ENCODE assay signal across 19 mouse cellular contexts in the genomic region with DNA sequence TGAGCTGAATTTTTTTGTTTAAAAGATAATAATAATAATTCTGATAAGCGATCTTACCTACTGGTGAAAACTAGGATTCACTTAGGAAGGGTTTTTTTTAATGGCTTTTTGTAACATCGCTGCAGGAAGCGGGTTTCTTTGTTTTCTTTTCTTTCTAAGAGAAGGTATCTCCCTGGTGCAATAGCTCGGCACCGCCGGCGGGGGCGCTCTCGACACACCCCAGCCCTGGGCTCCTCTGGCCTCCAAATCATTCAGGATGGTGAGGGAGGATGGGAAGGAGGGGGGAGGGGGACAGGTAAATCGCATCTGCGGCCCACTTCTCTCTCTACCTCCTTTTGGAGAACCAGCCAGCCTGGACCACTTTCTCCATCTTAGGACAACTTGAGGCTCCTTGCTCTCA.
DNase-seq lines count a peak whose midpoint lies in the region; ATAC-seq and TF ChIP-seq lines count a peak whose summit lies in the region.
"Had no signal": no experiment of that assay in that cellular context is flagged by ENCODE, and none has a peak within 500 bp of the region (broad histone marks: within the 10 kb centered on the region; RNA-seq: fewer than 3 reads in every experiment).

No protein-coding gene starts in this region.

- no peak overlapping the region for H3K27ac ChIP-seq in heart, adult 2 months
- H3K27ac ChIP-seq in thymus, adult 2 months (ENCODE audit: control insufficient read depth, insufficient read depth, low read length) = peak overlapping the region; percentile 19
- H3K27ac ChIP-seq in hindbrain, postnatal 0 days = no peak overlapping the region
- H3K27ac ChIP-seq: embryonic facial prominence, embryonic 12.5 days; heart, embryonic 15.5 days; hindbrain, embryonic 14.5 days; midbrain, embryonic 12.5 days had no signal

- no peaks in the 10 kb centered on the region for H3K79me2 ChIP-seq in heart, adult 2 months (replicated peaks; ENCODE audit: control insufficient read depth, insufficient read depth, low read length)

- H3K36me3 ChIP-seq in heart, adult 2 months (ENCODE audit: control insufficient read depth, insufficient read depth, low read length) = no peaks in the 10 kb centered on the region
- no peaks in the 10 kb centered on the region for H3K36me3 ChIP-seq in E14TG2a.4 (ENCODE audit: insufficient read depth, low read length)
- no peaks in the 10 kb centered on the region for H3K36me3 ChIP-seq in thymus, adult 2 months (ENCODE audit: control insufficient read depth, insufficient read depth, low read length)
- H3K36me3 ChIP-seq in hindbrain, postnatal 0 days (ENCODE audit: insufficient read depth, low read length) = no peaks in the 10 kb centered on the region
- H3K36me3 ChIP-seq: embryonic facial prominence, embryonic 12.5 days; heart, embryonic 15.5 days; midbrain, embryonic 12.5 days had no signal

- TF ChIP-seq EP300 in heart, adult 2 months (IDR thresholded peaks at IDR 0.05; ENCODE audit: insufficient read depth, low read depth, low read length) = no peak

- no peak for ATAC-seq in hindbrain, postnatal 0 days
- ATAC-seq: intestine, postnatal 0 days had no signal

- H3K4me2 ChIP-seq in hindbrain, postnatal 0 days (ENCODE audit: low read depth, low read length) = no peak overlapping the region
- H3K4me2 ChIP-seq: embryonic facial prominence, embryonic 12.5 days; heart, embryonic 15.5 days; hindbrain, embryonic 14.5 days; midbrain, embryonic 12.5 days had no signal

- no peak overlapping the region for H3K9ac ChIP-seq in heart, adult 2 months (ENCODE audit: low read depth, low read length)
- no peak overlapping the region for H3K9ac ChIP-seq in hindbrain, postnatal 0 days (replicated peaks; ENCODE audit: low read length)
- H3K9ac ChIP-seq: embryonic facial prominence, embryonic 12.5 days; heart, embryonic 15.5 days; hindbrain, embryonic 14.5 days; midbrain, embryonic 12.5 days had no signal

- no peaks in the 10 kb centered on the region for H3K4me1 ChIP-seq in heart, adult 2 months (ENCODE audit: control insufficient read depth, insufficient read depth, low read length)
- peaks cover 9% of the 10 kb centered on the region; the same call in 1 of the 2 replicates for H3K4me1 ChIP-seq in E14TG2a.4 (replicated peaks; ENCODE audit: low read depth, low read length)
- H3K4me1 ChIP-seq in thymus, adult 2 months (replicated peaks; ENCODE audit: control insufficient read depth, insufficient read depth, low read length) = peaks cover 17% of the 10 kb centered on the region
- H3K4me1 ChIP-seq in hindbrain, postnatal 0 days (ENCODE audit: insufficient read depth, low read length) = no peaks in the 10 kb centered on the region; the same call in 1 of the 2 replicates
- H3K4me1 ChIP-seq: heart, embryonic 15.5 days; midbrain, embryonic 12.5 days had no signal

- 55% methylated on average over 11 of the region's 11 CpGs for WGBS in heart, adult 2 months
- WGBS in thymus, adult 2 months = 73% methylated on average over 11 of the region's 11 CpGs
- 69% methylated on average over 11 of the region's 11 CpGs for WGBS in hindbrain, postnatal 0 days

- intact Hi-C loops in heart, adult 2 months (cut with DNase I) = no loop called here

- no peaks in the 10 kb centered on the region for H3K9me3 ChIP-seq in E14TG2a.4 (ENCODE audit: low read length)
- no peaks in the 10 kb centered on the region for H3K9me3 ChIP-seq in hindbrain, postnatal 0 days (ENCODE audit: low read length)
- H3K9me3 ChIP-seq: embryonic facial prominence, embryonic 12.5 days; heart, embryonic 15.5 days; midbrain, embryonic 12.5 days had no signal

- no peaks in the 10 kb centered on the region for H3K27me3 ChIP-seq in heart, adult 2 months (ENCODE audit: control insufficient read depth, insufficient read depth, low read length)
- peaks cover 4% of the 10 kb centered on the region for H3K27me3 ChIP-seq in E14TG2a.4 (ENCODE audit: insufficient read depth, low read length)
- H3K27me3 ChIP-seq in thymus, adult 2 months (ENCODE audit: control insufficient read depth, insufficient read depth, low read length) = no peaks in the 10 kb centered on the region
- H3K27me3 ChIP-seq in hindbrain, postnatal 0 days (ENCODE audit: insufficient read depth, low read length) = no peaks in the 10 kb centered on the region
- H3K27me3 ChIP-seq: embryonic facial prominence, embryonic 12.5 days; heart, embryonic 15.5 days; midbrain, embryonic 12.5 days had no signal

- TF ChIP-seq POLR2A in heart, adult 2 months (IDR thresholded peaks at IDR 0.05; ENCODE audit: insufficient read depth, low read depth, low read length) = no peak
- TF ChIP-seq POLR2A in thymus, adult 2 months (IDR thresholded peaks at IDR 0.05; ENCODE audit: control insufficient read depth, extremely low read depth, insufficient read depth, low read length, poor library complexity) = no peak

- no peak for DNase-seq in heart, adult 2 months
- no peak for DNase-seq in heart, adult 8-10 months (ENCODE audit: low spot score)
- peak; percentile 14 for DNase-seq in WW6 (ENCODE audit: low read depth, low spot score)
- DNase-seq in thymus, adult 2 months = peak; percentile 25
- DNase-seq in hindbrain, postnatal 0 days (ENCODE audit: low spot score) = no peak
- DNase-seq in right cerebral cortex, postnatal 36 days (ENCODE audit: low spot score in 2 of 2) = no peak
- no peak for DNase-seq in lung, postnatal 10 days
- DNase-seq: adrenal gland, postnatal 25 days; B cell, adult 2 months; kidney, postnatal 4 days; layer of hippocampus, postnatal 36 days; lung, postnatal 4 days; right cerebral cortex, postnatal 14 days had no signal

- TF ChIP-seq CTCF in heart, adult 2 months (IDR thresholded peaks at IDR 0.05) = peak; percentile 12; the same call in 1 of the 2 replicates
- peak; percentile 86 for TF ChIP-seq CTCF in E14TG2a.4 (conservative IDR thresholded peaks at IDR 0.05; ENCODE audit: low read length)
- peak; percentile 39; the same call in 1 of the 2 replicates for TF ChIP-seq CTCF in thymus, adult 2 months (IDR thresholded peaks at IDR 0.05; ENCODE audit: borderline replicate concordance, control insufficient read depth, extremely low read depth, insufficient read depth, low read length, poor library complexity)
- no peak for TF ChIP-seq CTCF in hindbrain, postnatal 0 days (IDR thresholded peaks at IDR 0.05; ENCODE audit: low read depth)

- H3K4me3 ChIP-seq in heart, adult 2 months = no peak overlapping the region
- no peak overlapping the region; the same call in 1 of the 2 replicates for H3K4me3 ChIP-seq in E14TG2a.4 (replicated peaks; ENCODE audit: low read length)
- H3K4me3 ChIP-seq in thymus, adult 2 months (ENCODE audit: control insufficient read depth, insufficient read depth, low read length) = no peak overlapping the region
- H3K4me3 ChIP-seq in hindbrain, postnatal 0 days (ENCODE audit: low read length) = no peak overlapping the region
- H3K4me3 ChIP-seq: embryonic facial prominence, embryonic 12.5 days; heart, embryonic 15.5 days; midbrain, embryonic 12.5 days had no signal

Comparison
In these comparisons a context has a peak if more than half of its experiments do, and no peak if none do; other contexts are left out.
1. DNase-seq: peak in WW6 (single experiment) and thymus, adult 2 months (single experiment); none in heart, adult 2 months (0 of 2), heart, adult 8-10 months (single experiment), hindbrain, postnatal 0 days (single experiment), right cerebral cortex, postnatal 36 days (0 of 2) and lung, postnatal 10 days (single experiment).